8 mouse cellular contexts compared by ENCODE assay signal in the genomic region with DNA sequence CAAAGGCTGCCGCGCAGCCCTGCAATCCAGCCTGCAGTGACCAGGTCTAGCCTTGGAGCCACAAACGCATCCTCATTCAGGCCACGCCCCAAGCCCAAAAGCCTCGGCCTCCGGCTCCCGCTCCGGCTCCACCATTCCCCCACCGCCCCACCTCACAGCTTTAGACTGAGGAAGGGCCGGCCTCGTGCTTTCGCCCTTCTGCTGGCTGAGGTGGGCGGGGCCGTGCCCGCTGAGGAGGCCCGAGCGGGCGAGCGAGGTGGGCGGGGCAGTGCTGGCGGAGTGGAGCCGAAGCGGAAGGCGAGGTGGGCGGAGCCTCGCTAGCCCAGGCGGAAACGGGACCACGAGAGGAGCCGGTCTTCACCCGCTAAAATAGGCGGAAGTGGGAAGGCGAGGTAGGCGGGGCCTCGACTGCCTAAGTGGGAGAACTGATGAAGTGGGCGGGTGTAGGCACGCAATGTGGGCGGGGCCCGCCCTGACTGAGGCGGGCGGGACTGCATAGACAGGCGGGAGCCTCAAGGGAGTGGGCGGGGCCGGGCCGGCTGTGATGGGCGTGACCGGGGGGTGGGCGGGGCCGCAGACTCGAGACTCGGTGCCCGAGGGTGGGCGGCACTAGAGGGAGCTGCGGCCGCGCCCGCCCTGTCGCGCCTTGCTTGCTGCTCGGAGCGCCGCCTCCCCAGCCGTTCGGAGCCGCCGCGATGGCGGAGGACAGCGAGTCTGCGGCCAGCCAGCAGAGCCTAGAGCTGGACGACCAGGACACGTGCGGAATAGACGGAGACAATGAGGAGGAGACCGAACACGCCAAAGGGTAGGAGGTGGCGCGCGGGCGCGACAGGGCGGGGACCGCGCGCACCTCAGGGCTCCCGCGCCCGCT. TPM values are rescaled to one million over a fixed set of nuclear protein-coding genes. Genes with fewer than 3 reads are reported as not detected.
A peak's percentile ranks its signal among the peaks of the same experiment; 100 is the strongest.
DNase-seq lines count a peak whose midpoint lies in the region; ATAC-seq and TF ChIP-seq lines count a peak whose summit lies in the region.

A gene (plus strand): TSS at position 611 of the 871 bp plus-strand sequence.

- H3K27ac ChIP-seq in ES-E14 (ENCODE audit: insufficient read depth, low read depth, low read length, poor library complexity, severe bottlenecking): peak within 1 kb of the TSS; percentile 64
- H3K27ac ChIP-seq in forebrain, embryonic 15.5 days (replicated peaks): peak within 1 kb of the TSS; percentile 97

- intact Hi-C loops in heart, postnatal 25 days (cut with DNase I): loop anchor here (2.0 to 5.0 kb wide), 2 partner anchors 49 to 167 kb away; a partner anchor contains a TSS

- no peak for TF ChIP-seq CTCF in lung, adult 2 months (IDR thresholded peaks at IDR 0.05; ENCODE audit: insufficient read depth, low read length)

- peak within 1 kb of the TSS; percentile 80 for H3K4me2 ChIP-seq in forebrain, embryonic 15.5 days (replicated peaks)

- no peaks in the 10 kb centered on the region for H3K9me3 ChIP-seq in ES-E14 (ENCODE audit: control insufficient read depth, insufficient read depth, low read depth, low read length)
- H3K9me3 ChIP-seq in forebrain, embryonic 15.5 days: no peaks in the 10 kb centered on the region

- no peaks in the 10 kb centered on the region for H3K27me3 ChIP-seq in forebrain, embryonic 15.5 days

- no peaks in the 10 kb centered on the region for H3K36me3 ChIP-seq in ES-E14 (ENCODE audit: control insufficient read depth, insufficient read depth, low read length, poor library complexity, severe bottlenecking)
- no peaks in the 10 kb centered on the region for H3K36me3 ChIP-seq in forebrain, embryonic 15.5 days

- H3K4me1 ChIP-seq in ES-E14 (ENCODE audit: control insufficient read depth in 2 of 2, insufficient read depth in 2 of 2, low read length in 2 of 2, poor library complexity in 1 of 2): peaks cover 0 to 6% of the 10 kb centered on the region in 2 experiments; a peak in 3 of 4 replicates
- H3K4me1 ChIP-seq in forebrain, embryonic 15.5 days: peaks cover 26% of the 10 kb centered on the region
- H3K4me1 ChIP-seq in lung, adult 2 months (ENCODE audit: control insufficient read depth, insufficient read depth, low read length): peaks cover 6% of the 10 kb centered on the region

- TF ChIP-seq POLR2A in lung, adult 2 months (IDR thresholded peaks at IDR 0.05; ENCODE audit: borderline replicate concordance, extremely low read depth, low read depth, low read length): peak; percentile 83; the same call in 1 of the 2 replicates

- in situ Hi-C loops in ES-E14 (cut with MboI; ENCODE audit: low sequenced_read_pairs in 2 of 2, unreplicated experiment in 2 of 2): no loop called here

- peak within 1 kb of the TSS; percentile 77 to 96 for H3K4me3 ChIP-seq in ES-E14 (ENCODE audit: insufficient read depth in 1 of 2, low read depth in 1 of 2, low read length in 2 of 2, poor library complexity in 1 of 2, severe bottlenecking in 1 of 2)
- peak within 1 kb of the TSS; percentile 78 for H3K4me3 ChIP-seq in forebrain, embryonic 15.5 days
- peak within 1 kb of the TSS; percentile 76 for H3K4me3 ChIP-seq in lung, adult 2 months (replicated peaks; ENCODE audit: extremely low read depth, low read depth, low read length)

- H3K9ac ChIP-seq in ES-E14 (ENCODE audit: insufficient read depth, low read depth, low read length, poor library complexity, severe bottlenecking): peak within 1 kb of the TSS; percentile 93
- peak within 1 kb of the TSS; percentile 79 for H3K9ac ChIP-seq in forebrain, embryonic 15.5 days (replicated peaks)

- ATAC-seq in forebrain, embryonic 15.5 days (replicated peaks): peak; percentile 97
- peak; percentile 95 for ATAC-seq in neutrophil, adult 5-6 weeks (ENCODE audit: extremely low read depth, insufficient number of reproducible peaks, low FRiP score, poor library complexity, severe bottlenecking)

- peak; percentile 100 for DNase-seq in ES-E14 (ENCODE audit: low read depth, low spot score)
- peak; percentile 100 for DNase-seq in cerebellum, adult 11-12 months
- DNase-seq in heart, postnatal 25 days (ENCODE audit: low spot score): peak; percentile 100
- DNase-seq in layer of hippocampus, adult 18-20 months (ENCODE audit: low spot score in 2 of 2): peak; percentile 99
- peak; percentile 99 for DNase-seq in lung, adult 2 months
- DNase-seq in thymus, adult 18-20 months: peak; percentile 100

- under 1% methylated on average over 87 of the region's 88 CpGs for WGBS in forebrain, embryonic 15.5 days
- WGBS in lung, adult 2 months: under 1% methylated on average over 84 of the region's 88 CpGs

TF ChIP-seq in ES-E14, 5 proteins besides CTCF, POLR2A, EP300 and RAD21:
- TF ChIP-seq ZC3H11A (IDR thresholded peaks at IDR 0.05; ENCODE audit: borderline replicate concordance, low read depth, low read length) (no peak), ZNF384 (IDR thresholded peaks at IDR 0.05; ENCODE audit: low read depth, low read length) (no peak), HCFC1 (IDR thresholded peaks at IDR 0.05; ENCODE audit: borderline replicate concordance, insufficient read depth, low read length) (no peak; the same call in 1 of the 2 replicates), CHD2 (IDR thresholded peaks at IDR 0.05; ENCODE audit: low read depth, low read length) (no peak), MAFK (IDR thresholded peaks at IDR 0.05; ENCODE audit: insufficient read depth, low read depth, low read length) (no peak)

RNA-seq across cellular contexts. Expression of the gene that starts here (rescaled TPM):
- total RNA-seq in ES-E14 (2012; rRNA removed): 34.1 and 36.8 TPM in 2 replicates
- 99.7 and 108 TPM in 2 replicates for polyA plus RNA-seq in forebrain, embryonic 15.5 days (2015; fragmentation: Nextera tagmentation; extraction: Ambion mirVana)
- 1 to 10 TPM; 9.2 to 9.9 TPM for total RNA-seq in heart, postnatal 25 days (2021)
- 10 to 100 TPM; 82.6 to 91.0 TPM for total RNA-seq in layer of hippocampus, adult 18-20 months (2021)
- polyA plus RNA-seq in lung, adult 2 months (2012; rRNA removed): 5.0 and 6.8 TPM in 2 replicates
- total RNA-seq in neutrophil, adult 5-6 weeks (2017): 19.7 and 23.6 TPM in 2 replicates

Comparison
In these comparisons a context has a peak if more than half of its experiments do, and no peak if none do; other contexts are left out.
1. Peak in every context shown above with its lines: DNase-seq, ATAC-seq, H3K4me3 ChIP-seq and H3K27ac ChIP-seq.
2. RNA of the gene that starts here (polyA plus RNA-seq): 99.7 to 108 TPM in forebrain, embryonic 15.5 days; 5.0 to 6.8 TPM in lung, adult 2 months; every median in the first group is over 10 times any median in the second.